8 mouse cellular contexts compared by ENCODE assay signal in the genomic region with DNA sequence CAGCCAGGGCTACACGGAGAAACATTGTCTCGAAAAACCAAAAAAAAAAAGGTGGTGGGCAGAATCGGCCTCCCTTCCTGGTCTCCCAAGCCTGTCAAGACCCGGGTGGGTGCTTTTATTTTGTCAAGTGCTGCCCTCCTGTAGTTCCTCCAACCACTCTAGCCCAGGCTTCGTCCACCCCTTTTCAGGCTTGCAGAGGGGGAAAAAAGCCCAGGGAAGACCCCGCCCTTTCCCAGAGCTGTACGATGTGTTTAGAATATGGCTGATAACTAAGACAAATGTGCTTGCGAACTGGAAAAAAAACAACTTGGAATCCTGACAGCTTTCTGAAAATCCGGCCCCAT. TPM values are rescaled to one million over a fixed set of nuclear protein-coding genes. Genes with fewer than 3 reads are reported as not detected.
A peak's percentile ranks its signal among the peaks of the same experiment; 100 is the strongest.
DNase-seq lines count a peak whose midpoint lies in the region; ATAC-seq lines count a peak whose summit lies in the region.

No protein-coding gene starts in this region.

- H3K27me3 ChIP-seq in kidney, embryonic 16.5 days (ENCODE audit: insufficient read depth, low read length) = no peaks in the 10 kb centered on the region; the same call in 1 of the 2 replicates
- H3K27me3 ChIP-seq in embryonic facial prominence, embryonic 10.5 days (replicated peaks; ENCODE audit: low read depth, poor library complexity, severe bottlenecking) = peaks cover 20% of the 10 kb centered on the region
- no peaks in the 10 kb centered on the region for H3K27me3 ChIP-seq in hindbrain, embryonic 13.5 days
- H3K27me3 ChIP-seq in midbrain, embryonic 13.5 days = no peaks in the 10 kb centered on the region

- DNase-seq in kidney, adult 9 months = no peak
- DNase-seq in embryonic facial prominence, embryonic 10.5 days (ENCODE audit: low spot score) = no peak
- DNase-seq in kidney, postnatal 36 days = no peak
- DNase-seq in cerebellum, adult 11 months = no peak

- no peaks in the 10 kb centered on the region for H3K36me3 ChIP-seq in kidney, embryonic 16.5 days (ENCODE audit: insufficient read depth, low read length)
- no peaks in the 10 kb centered on the region for H3K36me3 ChIP-seq in embryonic facial prominence, embryonic 10.5 days (replicated peaks)
- no peaks in the 10 kb centered on the region for H3K36me3 ChIP-seq in hindbrain, embryonic 13.5 days
- no peaks in the 10 kb centered on the region for H3K36me3 ChIP-seq in midbrain, embryonic 13.5 days

- 53% methylated on average over 9 of the region's 9 CpGs for WGBS in kidney, embryonic 16.5 days
- 47% methylated on average over 9 of the region's 9 CpGs for WGBS in embryonic facial prominence, embryonic 10.5 days
- WGBS in hindbrain, embryonic 13.5 days = 49% methylated on average over 9 of the region's 9 CpGs
- WGBS in midbrain, embryonic 13.5 days = 51% methylated on average over 9 of the region's 9 CpGs

- peak overlapping the region; percentile 47 for H3K4me3 ChIP-seq in kidney, embryonic 16.5 days (ENCODE audit: low read length)
- H3K4me3 ChIP-seq in embryonic facial prominence, embryonic 10.5 days = peak overlapping the region; percentile 54
- H3K4me3 ChIP-seq in hindbrain, embryonic 13.5 days = peak overlapping the region; percentile 31
- peak overlapping the region; percentile 36 for H3K4me3 ChIP-seq in midbrain, embryonic 13.5 days (replicated peaks)

- H3K4me2 ChIP-seq in kidney, embryonic 16.5 days (replicated peaks; ENCODE audit: low read depth, low read length) = peak overlapping the region; percentile 56
- H3K4me2 ChIP-seq in hindbrain, embryonic 13.5 days = peak overlapping the region; percentile 48
- H3K4me2 ChIP-seq in midbrain, embryonic 13.5 days (replicated peaks) = peak overlapping the region; percentile 49

- H3K4me1 ChIP-seq in kidney, embryonic 16.5 days (ENCODE audit: insufficient read depth, low read length) = 0 out of 2 replicates have a peak, but pooled peaks cover 13% of the 10 kb centered on the region
- H3K4me1 ChIP-seq in embryonic facial prominence, embryonic 10.5 days = peaks cover 13% of the 10 kb centered on the region
- H3K4me1 ChIP-seq in hindbrain, embryonic 13.5 days (replicated peaks) = peaks cover 6% of the 10 kb centered on the region
- H3K4me1 ChIP-seq in midbrain, embryonic 13.5 days (replicated peaks) = peaks cover 5% of the 10 kb centered on the region; the same call in 1 of the 2 replicates

- H3K27ac ChIP-seq in kidney, embryonic 16.5 days (ENCODE audit: low read length) = peak overlapping the region; percentile 94
- peak overlapping the region; percentile 88 for H3K27ac ChIP-seq in embryonic facial prominence, embryonic 10.5 days (replicated peaks)
- peak overlapping the region; percentile 95 for H3K27ac ChIP-seq in hindbrain, embryonic 13.5 days
- peak overlapping the region; percentile 93 for H3K27ac ChIP-seq in midbrain, embryonic 13.5 days

- ATAC-seq in kidney, embryonic 16.5 days (ENCODE audit: low FRiP score, low TSS enrichment) = peak; percentile 43
- peak; percentile 50 for ATAC-seq in hindbrain, embryonic 13.5 days (ENCODE audit: low FRiP score)
- ATAC-seq in midbrain, embryonic 13.5 days = peak; percentile 55
- no peak for ATAC-seq in granulocyte monocyte progenitor cell, adult 5-6 weeks (replicated peaks; ENCODE audit: poor library complexity, severe bottlenecking)

- H3K9ac ChIP-seq in kidney, embryonic 16.5 days (replicated peaks; ENCODE audit: low read length) = peak overlapping the region; percentile 70
- peak overlapping the region; percentile 39; the same call in 1 of the 2 replicates for H3K9ac ChIP-seq in hindbrain, embryonic 13.5 days
- H3K9ac ChIP-seq in midbrain, embryonic 13.5 days (replicated peaks) = peak overlapping the region; percentile 51

- H3K9me3 ChIP-seq in kidney, embryonic 16.5 days (ENCODE audit: low read length) = no peaks in the 10 kb centered on the region
- H3K9me3 ChIP-seq in embryonic facial prominence, embryonic 10.5 days = no peaks in the 10 kb centered on the region
- no peaks in the 10 kb centered on the region for H3K9me3 ChIP-seq in hindbrain, embryonic 13.5 days
- H3K9me3 ChIP-seq in midbrain, embryonic 13.5 days = no peaks in the 10 kb centered on the region

RNA-seq across cellular contexts. Expression of a gene that starts 33.0 kb away (rescaled TPM):
- 6.8 and 7.5 TPM in 2 replicates for polyA plus RNA-seq in kidney, embryonic 16.5 days (2015; fragmentation: Nextera tagmentation; extraction: Ambion mirVana)
- 4.9 and 8.3 TPM in 2 replicates for polyA plus RNA-seq in embryonic facial prominence, embryonic 10.5 days (2016; fragmentation: Nextera tagmentation; extraction: Ambion mirVana)
- 60.1 and 61.2 TPM in 2 replicates for polyA plus RNA-seq in hindbrain, embryonic 13.5 days (2015; fragmentation: Nextera tagmentation; extraction: Ambion mirVana)
- polyA plus RNA-seq in midbrain, embryonic 13.5 days (2015; fragmentation: Nextera tagmentation; extraction: Ambion mirVana) = 55.1 and 56.6 TPM in 2 replicates
- not detected in 2 replicates for total RNA-seq in granulocyte monocyte progenitor cell, adult 5-6 weeks (2014; fragmentation: Nextera tagmentation)
- total RNA-seq in granulocyte monocyte progenitor cell, adult 5-6 weeks (2017) = not detected in 2 replicates

RNA-seq across cellular contexts. Expression of a gene that starts 44.2 kb away (rescaled TPM):
- 33.6 and 40.6 TPM in 2 replicates for polyA plus RNA-seq in kidney, embryonic 16.5 days (2015; fragmentation: Nextera tagmentation; extraction: Ambion mirVana)
- not detected in 2 replicates for polyA plus RNA-seq in embryonic facial prominence, embryonic 10.5 days (2016; fragmentation: Nextera tagmentation; extraction: Ambion mirVana)
- 0.58 and 1.2 TPM in 2 replicates for polyA plus RNA-seq in hindbrain, embryonic 13.5 days (2015; fragmentation: Nextera tagmentation; extraction: Ambion mirVana)
- polyA plus RNA-seq in midbrain, embryonic 13.5 days (2015; fragmentation: Nextera tagmentation; extraction: Ambion mirVana) = 0.47 and 0.48 TPM in 2 replicates
- total RNA-seq in granulocyte monocyte progenitor cell, adult 5-6 weeks (2014; fragmentation: Nextera tagmentation) = not detected in 2 replicates
- not detected in 2 replicates for total RNA-seq in granulocyte monocyte progenitor cell, adult 5-6 weeks (2017)

RNA-seq across cellular contexts. Expression of a gene that starts 58.2 kb away (rescaled TPM):
- 40.8 and 42.3 TPM in 2 replicates for polyA plus RNA-seq in kidney, embryonic 16.5 days (2015; fragmentation: Nextera tagmentation; extraction: Ambion mirVana)
- 37.7 and 39.0 TPM in 2 replicates for polyA plus RNA-seq in embryonic facial prominence, embryonic 10.5 days (2016; fragmentation: Nextera tagmentation; extraction: Ambion mirVana)
- polyA plus RNA-seq in hindbrain, embryonic 13.5 days (2015; fragmentation: Nextera tagmentation; extraction: Ambion mirVana) = 26.6 and 28.6 TPM in 2 replicates
- polyA plus RNA-seq in midbrain, embryonic 13.5 days (2015; fragmentation: Nextera tagmentation; extraction: Ambion mirVana) = 25.6 and 33.9 TPM in 2 replicates
- total RNA-seq in granulocyte monocyte progenitor cell, adult 5-6 weeks (2014; fragmentation: Nextera tagmentation) = 55.4 and 65.2 TPM in 2 replicates
- 35.2 and 40.1 TPM in 2 replicates for total RNA-seq in granulocyte monocyte progenitor cell, adult 5-6 weeks (2017)

Comparison
In these comparisons a context has a peak if more than half of its experiments do, and no peak if none do; other contexts are left out.
1. RNA of a gene that starts 44.2 kb away (polyA plus RNA-seq): 33.6 to 40.6 TPM in kidney, embryonic 16.5 days; 0.58 to 1.2 TPM in hindbrain, embryonic 13.5 days, 0.47 to 0.48 TPM in midbrain, embryonic 13.5 days and not detected in embryonic facial prominence, embryonic 10.5 days; every median in the first group is over 10 times any median in the second.
2. Peak in every context shown above with its lines, with median percentiles within 50 percentile points of each other: H3K27ac ChIP-seq, H3K4me2 ChIP-seq, H3K4me3 ChIP-seq and H3K9ac ChIP-seq.